Mouse (Mus musculus): ENCODE measurements at regions not wholly inside any gene's neighbourhood (a gene's known extent, or its start where the extent isn't known, plus 50 kb on each side); places are given as distances from the start of the nearest gene placed in this dataset.

GRCm38 (mm10) chr1:30362072-30362769 is 511.5 kb downstream of the Phf3 start:
- no peak for DNase-seq (ENCODE audit: low spot score in 2 of 2)

- no peak for DNase-seq (ENCODE audit: low spot score in 2 of 2)
Measured at GRCm38 (mm10) chr1:30320657-30321262, 553.0 kb downstream of the Phf3 start.

- DNase-seq (ENCODE audit: low spot score in 2 of 2) = no peak
Measured at GRCm38 (mm10) chr1:30318195-30318594, 555.5 kb downstream of the Phf3 start.

- no peak for DNase-seq (ENCODE audit: low spot score in 2 of 2)
Measured at GRCm38 (mm10) chr1:30289073-30289472, 584.6 kb downstream of the Phf3 start.

- DNase-seq (ENCODE audit: low spot score in 2 of 2) = no peak
Measured at GRCm38 (mm10) chr1:30262418-30262817, 611.3 kb downstream of the Phf3 start.

GRCm38 (mm10) chr1:30259547-30259946 is 614.2 kb downstream of the Phf3 start:
- DNase-seq (ENCODE audit: low spot score in 2 of 2) = no peak

- no peak for DNase-seq (ENCODE audit: low spot score in 2 of 2)
Measured at GRCm38 (mm10) chr1:30216764-30217348, 656.9 kb downstream of the Phf3 start.

GRCm38 (mm10) chr1:30204608-30205262 is 669.0 kb downstream of the Phf3 start:
- no peak for DNase-seq (ENCODE audit: low spot score in 2 of 2)

GRCm38 (mm10) chr1:30176225-30176624 is 697.5 kb downstream of the Phf3 start:
- DNase-seq (ENCODE audit: low spot score in 2 of 2) = no peak

GRCm38 (mm10) chr1:30144997-30145396 is 728.7 kb downstream of the Phf3 start:
- peak; percentile 25 to 81 for DNase-seq (ENCODE audit: low spot score in 2 of 2)

- DNase-seq (ENCODE audit: low spot score in 2 of 2) = no peak
Measured at GRCm38 (mm10) chr1:30114186-30114585, 759.5 kb downstream of the Phf3 start.
